Mouse (Mus musculus): ENCODE results near the gene Sdc4. TPM values are rescaled to one million over a fixed set of nuclear protein-coding genes. Genes with fewer than 3 reads are reported as not detected.

The Sdc4 gene
- polyA plus RNA-seq, 1 experiment from 2014 or later = 178 TPM

GRCm38 (mm10) chr2:164426121-164426520, 17.6 kb downstream of the Sdc4 start:
- 0 out of 2 replicates have a peak, but pooled peaks have one; percentile 10 for ATAC-seq (ENCODE audit: borderline replicate concordance, extremely low read depth, low FRiP score, low TSS enrichment)
- H3K27me3 ChIP-seq = no peaks in the 10 kb centered on the region
- WGBS = 29% methylated on average over 12 of the region's 12 CpGs
- no peak overlapping the region for H3K27ac ChIP-seq
- H3K4me3 ChIP-seq = no peak overlapping the region
- no peak overlapping the region for H3K4me2 ChIP-seq
- H3K9ac ChIP-seq = no peak overlapping the region
- no peaks in the 10 kb centered on the region for H3K9me3 ChIP-seq
- peaks cover 15% of the 10 kb centered on the region for H3K4me1 ChIP-seq
- H3K36me3 ChIP-seq = peaks cover 50% of the 10 kb centered on the region

- ATAC-seq (ENCODE audit: borderline replicate concordance, extremely low read depth, low FRiP score, low TSS enrichment) = no peak
- WGBS = 67% methylated on average over 5 of the region's 5 CpGs
- H3K27me3 ChIP-seq = no peaks in the 10 kb centered on the region
- no peak overlapping the region for H3K4me2 ChIP-seq
- no peak overlapping the region for H3K9ac ChIP-seq
- peaks cover 8% of the 10 kb centered on the region for H3K4me1 ChIP-seq
- peaks cover 50% of the 10 kb centered on the region for H3K36me3 ChIP-seq
- no peaks in the 10 kb centered on the region for H3K9me3 ChIP-seq
- no peak overlapping the region for H3K4me3 ChIP-seq
- H3K27ac ChIP-seq = no peak overlapping the region
Measured at GRCm38 (mm10) chr2:164425401-164425800, 18.3 kb downstream of the Sdc4 start.

- H3K36me3 ChIP-seq = peaks cover 48% of the 10 kb centered on the region
- WGBS = 89% methylated on average over 8 of the region's 8 CpGs
Measured at GRCm38 (mm10) chr2:164424406-164424805, 19.3 kb downstream of the Sdc4 start.

GRCm38 (mm10) chr2:164423464-164423863, 20.2 kb downstream of the Sdc4 start:
- Histone ChIP-seq H3K4me1 (peaks cover 5% of the 10 kb centered on the region; the same call in 1 of the 2 replicates), H3K9me3 (no peaks in the 10 kb centered on the region), H3K4me2 (no peak overlapping the region), H3K4me3 (no peak overlapping the region), H3K27me3 (no peaks in the 10 kb centered on the region), H3K9ac (no peak overlapping the region), H3K36me3 (peaks cover 38% of the 10 kb centered on the region), H3K27ac (no peak overlapping the region)
- WGBS = 70% methylated on average over 11 of the region's 11 CpGs
- ATAC-seq (ENCODE audit: borderline replicate concordance, extremely low read depth, low FRiP score, low TSS enrichment) = no peak

More at GRCm38 (mm10) chr2:164424406-164424805, 19.3 kb downstream of the Sdc4 start:
- Histone ChIP-seq H3K9me3 (no peaks in the 10 kb centered on the region), H3K4me1 (peaks cover 5% of the 10 kb centered on the region; the same call in 1 of the 2 replicates), H3K27ac (no peak overlapping the region), H3K9ac (no peak overlapping the region), H3K4me2 (no peak overlapping the region), H3K27me3 (no peaks in the 10 kb centered on the region), H3K4me3 (no peak overlapping the region)
- ATAC-seq (ENCODE audit: borderline replicate concordance, extremely low read depth, low FRiP score, low TSS enrichment) = no peak

GRCm38 (mm10) chr2:164422675-164423393, 20.9 kb downstream of the Sdc4 start:
- H3K9ac ChIP-seq = no peak overlapping the region
- H3K4me2 ChIP-seq = no peak overlapping the region
- H3K27me3 ChIP-seq = no peaks in the 10 kb centered on the region
- ATAC-seq (ENCODE audit: borderline replicate concordance, extremely low read depth, low FRiP score, low TSS enrichment) = no peak
- no peaks in the 10 kb centered on the region for H3K9me3 ChIP-seq
- H3K36me3 ChIP-seq = peaks cover 32% of the 10 kb centered on the region
- WGBS = 77% methylated on average over 15 of the region's 15 CpGs
- H3K4me3 ChIP-seq = no peak overlapping the region
- peaks cover 5% of the 10 kb centered on the region; the same call in 1 of the 2 replicates for H3K4me1 ChIP-seq
- H3K27ac ChIP-seq = no peak overlapping the region

GRCm38 (mm10) chr2:164421979-164422378, 21.7 kb downstream of the Sdc4 start:
- Histone ChIP-seq H3K27me3 (no peaks in the 10 kb centered on the region), H3K4me1 (peaks cover 7% of the 10 kb centered on the region), H3K27ac (no peak overlapping the region), H3K36me3 (peaks cover 26% of the 10 kb centered on the region), H3K4me3 (no peak overlapping the region), H3K9me3 (no peaks in the 10 kb centered on the region), H3K9ac (no peak overlapping the region), H3K4me2 (no peak overlapping the region)
- ATAC-seq (ENCODE audit: borderline replicate concordance, extremely low read depth, low FRiP score, low TSS enrichment) = no peak
- 85% methylated on average over 8 of the region's 8 CpGs for WGBS

- ATAC-seq (ENCODE audit: borderline replicate concordance, extremely low read depth, low FRiP score, low TSS enrichment) = no peak
- H3K4me1 ChIP-seq = peaks cover 8% of the 10 kb centered on the region
- H3K27ac ChIP-seq = no peak overlapping the region
- no peak overlapping the region for H3K9ac ChIP-seq
- peaks cover 26% of the 10 kb centered on the region for H3K36me3 ChIP-seq
- no peaks in the 10 kb centered on the region for H3K27me3 ChIP-seq
- H3K4me2 ChIP-seq = no peak overlapping the region
- H3K4me3 ChIP-seq = no peak overlapping the region
- no peaks in the 10 kb centered on the region for H3K9me3 ChIP-seq
- WGBS = 85% methylated on average over 7 of the region's 7 CpGs
Measured at GRCm38 (mm10) chr2:164421306-164421705, 22.4 kb downstream of the Sdc4 start.

- Histone ChIP-seq H3K27me3 (no peaks in the 10 kb centered on the region), H3K36me3 (peaks cover 12% of the 10 kb centered on the region), H3K4me3 (no peak overlapping the region), H3K27ac (no peak overlapping the region), H3K9me3 (no peaks in the 10 kb centered on the region), H3K9ac (no peak overlapping the region), H3K4me2 (no peak overlapping the region), H3K4me1 (peaks cover 3% of the 10 kb centered on the region; the same call in 1 of the 2 replicates)
- WGBS = 10% methylated on average over 3 of the region's 3 CpGs
- no peak for ATAC-seq (ENCODE audit: borderline replicate concordance, extremely low read depth, low FRiP score, low TSS enrichment)
Measured at GRCm38 (mm10) chr2:164419489-164419888, 24.2 kb downstream of the Sdc4 start.

GRCm38 (mm10) chr2:164418308-164418875, 25.3 kb downstream of the Sdc4 start:
- 25% methylated on average over 3 of the region's 3 CpGs for WGBS
- Histone ChIP-seq H3K9ac (no peak overlapping the region), H3K4me2 (no peak overlapping the region), H3K36me3 (peaks cover under 1% of the 10 kb centered on the region; the same call in 1 of the 2 replicates), H3K4me3 (no peak overlapping the region), H3K27ac (no peak overlapping the region), H3K27me3 (peaks cover 4% of the 10 kb centered on the region; the same call in 1 of the 2 replicates), H3K9me3 (no peaks in the 10 kb centered on the region), H3K4me1 (peaks cover 10% of the 10 kb centered on the region; the same call in 1 of the 2 replicates)
- no peak for ATAC-seq (ENCODE audit: borderline replicate concordance, extremely low read depth, low FRiP score, low TSS enrichment)

GRCm38 (mm10) chr2:164417198-164417597, 26.5 kb downstream of the Sdc4 start:
- H3K9me3 ChIP-seq = no peaks in the 10 kb centered on the region
- WGBS = 2% methylated on average over 2 of the region's 2 CpGs
- no peak overlapping the region for H3K27ac ChIP-seq
- no peak for ATAC-seq (ENCODE audit: borderline replicate concordance, extremely low read depth, low FRiP score, low TSS enrichment)
- peaks cover 10% of the 10 kb centered on the region; the same call in 1 of the 2 replicates for H3K4me1 ChIP-seq
- no peak overlapping the region for H3K4me3 ChIP-seq
- no peak overlapping the region for H3K9ac ChIP-seq
- H3K36me3 ChIP-seq = no peaks in the 10 kb centered on the region
- H3K27me3 ChIP-seq = peaks cover 4% of the 10 kb centered on the region; the same call in 1 of the 2 replicates
- no peak overlapping the region for H3K4me2 ChIP-seq

GRCm38 (mm10) chr2:164414581-164414980, 29.1 kb downstream of the Sdc4 start:
- H3K4me2 ChIP-seq = peak overlapping the region; percentile 49
- no peaks in the 10 kb centered on the region for H3K36me3 ChIP-seq
- 57% methylated on average over 10 of the region's 10 CpGs for WGBS
- H3K27ac ChIP-seq = no peak overlapping the region
- peaks cover 10% of the 10 kb centered on the region; the same call in 1 of the 2 replicates for H3K4me1 ChIP-seq
- H3K9ac ChIP-seq = no peak overlapping the region
- H3K9me3 ChIP-seq = no peaks in the 10 kb centered on the region
- H3K27me3 ChIP-seq = peaks cover 4% of the 10 kb centered on the region; the same call in 1 of the 2 replicates
- peak overlapping the region; percentile 21; the same call in 1 of the 2 replicates for H3K4me3 ChIP-seq
- ATAC-seq (ENCODE audit: borderline replicate concordance, extremely low read depth, low FRiP score, low TSS enrichment) = no peak

- Histone ChIP-seq H3K9ac (no peak overlapping the region; the same call in 1 of the 2 replicates), H3K4me2 (peak overlapping the region; percentile 49), H3K4me1 (peaks cover 10% of the 10 kb centered on the region; the same call in 1 of the 2 replicates), H3K4me3 (peak overlapping the region; percentile 21), H3K9me3 (no peaks in the 10 kb centered on the region), H3K27me3 (peaks cover 4% of the 10 kb centered on the region; the same call in 1 of the 2 replicates), H3K36me3 (no peaks in the 10 kb centered on the region), H3K27ac (no peak overlapping the region)
- ATAC-seq (ENCODE audit: borderline replicate concordance, extremely low read depth, low FRiP score, low TSS enrichment) = peak; percentile 46; the same call in 1 of the 2 replicates
- WGBS = 18% methylated on average over 28 of the region's 28 CpGs
Measured at GRCm38 (mm10) chr2:164414167-164414566, 29.5 kb downstream of the Sdc4 start.
